Mouse (Mus musculus): Measurements from ENCODE around the gene Mknk2.
"Not testable (repeated sequence)": the region's sequence is repeated elsewhere in the genome, so short reads cannot be mapped to it uniquely, and the experiment has no call there.

Mknk2 gene

DNA sequence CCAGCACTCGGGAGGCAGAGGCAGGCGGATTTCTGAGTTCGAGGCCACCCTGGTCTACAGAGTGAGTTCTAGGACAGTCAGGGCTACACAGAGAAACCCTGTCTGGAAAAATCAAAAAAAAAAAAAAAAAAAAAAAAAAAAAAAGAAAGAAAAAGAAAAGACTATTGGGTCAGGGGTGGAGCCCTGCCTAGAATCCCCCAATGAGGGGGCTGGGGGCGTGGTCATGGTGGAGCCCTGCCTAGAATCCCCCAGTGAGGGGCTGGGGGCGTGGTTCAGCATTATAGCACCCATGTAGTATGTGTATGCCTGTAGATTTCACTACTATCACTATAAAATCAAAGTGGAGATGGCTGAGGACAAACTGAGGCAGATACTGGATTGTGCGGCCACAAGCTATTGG, 28.0 kb downstream of the Mknk2 start:
- not testable (repeated sequence) for DNase-seq

DNA sequence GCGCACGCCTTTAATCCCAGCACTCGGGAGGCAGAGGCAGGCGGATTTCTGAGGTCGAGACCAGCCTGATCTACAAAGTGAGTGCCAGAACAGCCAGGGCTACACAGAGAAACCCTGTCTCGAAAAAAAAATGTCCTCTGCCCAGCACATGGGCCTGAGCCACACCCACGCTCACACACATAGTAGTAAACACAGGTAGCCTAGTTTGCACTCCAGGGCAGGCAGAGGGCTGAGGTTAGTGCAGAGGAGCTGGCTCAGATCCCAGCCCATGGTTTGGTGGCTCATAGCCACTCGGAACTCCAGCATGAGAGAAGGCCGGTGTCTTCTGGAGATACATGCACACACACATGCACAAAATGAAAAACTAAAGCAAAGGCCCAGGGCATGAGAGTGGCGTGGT, 31.0 kb downstream of the Mknk2 start:
- DNase-seq: no peak

DNA sequence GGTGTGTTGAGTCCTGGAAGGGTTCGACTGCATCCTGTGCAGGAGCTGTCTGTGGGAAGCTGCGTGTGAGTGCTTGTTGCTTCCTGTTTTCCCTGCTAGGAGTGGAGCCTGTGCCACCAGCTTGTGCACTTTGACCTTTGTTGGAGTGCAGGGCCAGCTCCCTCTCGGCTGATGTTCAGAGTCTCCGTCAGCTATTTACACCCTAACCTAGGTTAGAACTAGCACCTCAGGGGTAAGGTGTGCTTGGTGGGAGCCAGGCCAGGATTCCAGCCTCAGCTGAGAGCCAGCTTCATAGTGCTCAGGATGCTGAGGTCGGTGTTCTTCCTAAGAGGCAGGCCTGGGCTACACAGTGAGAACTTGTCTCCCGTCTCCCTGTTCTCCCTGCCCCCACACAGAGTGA, 42.6 kb downstream of the Mknk2 start:
- DNase-seq: no peak

DNA sequence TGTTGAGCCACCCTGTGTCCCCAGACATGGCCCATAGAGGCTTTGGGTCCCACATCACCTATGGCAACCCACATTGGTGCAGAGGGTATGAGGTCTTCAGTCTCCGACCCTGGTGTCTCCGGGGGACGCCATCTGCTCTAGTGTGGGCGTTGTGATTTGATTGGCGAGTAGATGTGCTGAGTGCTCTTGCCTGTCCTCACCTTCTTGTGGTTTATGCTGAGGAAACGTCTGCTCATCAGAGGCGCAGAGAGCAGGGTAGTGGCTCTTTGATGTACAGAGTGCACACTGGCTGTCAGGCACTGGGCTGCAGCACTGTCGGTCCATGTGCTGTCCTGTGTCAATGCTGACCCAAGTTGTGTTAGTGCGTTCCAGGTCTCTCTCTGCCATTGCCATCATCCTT, 49.0 kb downstream of the Mknk2 start:
- no peak for DNase-seq

DNA sequence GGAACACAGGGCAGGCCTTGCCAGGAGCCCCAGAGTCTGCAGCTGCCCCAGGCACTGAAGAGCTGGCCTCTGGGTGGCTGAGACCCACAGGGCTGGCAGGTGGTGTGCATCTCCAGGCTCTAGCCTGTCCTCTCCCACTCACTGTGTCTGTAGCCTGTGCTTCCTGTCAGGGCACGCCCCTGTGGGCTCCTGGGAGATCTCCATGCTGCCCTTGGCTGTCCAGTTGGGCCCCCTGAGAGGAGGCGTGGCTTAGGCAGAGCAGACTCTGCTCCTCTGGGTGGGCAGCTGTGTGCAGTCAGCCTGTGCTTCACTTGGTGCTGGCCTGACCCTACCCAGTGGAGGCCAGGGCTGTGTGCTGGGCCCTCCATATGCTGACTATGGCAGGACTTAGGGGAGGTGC, 50.2 kb downstream of the Mknk2 start:
- DNase-seq: peak; percentile 83 to 91

DNA sequence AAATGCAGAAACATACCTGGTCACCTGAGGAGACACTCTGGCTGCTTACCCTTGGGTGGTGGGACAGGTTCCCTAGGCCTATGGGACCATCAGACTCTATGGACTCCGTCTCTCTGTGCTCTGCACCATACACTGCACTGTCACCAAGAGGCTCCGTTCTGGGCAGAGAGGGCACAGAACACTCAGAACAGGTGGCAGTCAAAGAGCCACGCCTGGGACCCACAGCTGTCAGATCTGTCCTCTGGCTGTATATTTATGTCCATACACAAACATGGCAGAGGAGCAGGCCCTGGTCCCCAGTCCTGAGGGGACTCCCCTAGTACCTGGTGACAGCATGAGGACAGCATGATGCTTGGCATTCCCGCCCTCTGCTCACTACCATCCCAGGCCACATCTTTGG, 52.1 kb downstream of the Mknk2 start:
- no peak for DNase-seq

DNA sequence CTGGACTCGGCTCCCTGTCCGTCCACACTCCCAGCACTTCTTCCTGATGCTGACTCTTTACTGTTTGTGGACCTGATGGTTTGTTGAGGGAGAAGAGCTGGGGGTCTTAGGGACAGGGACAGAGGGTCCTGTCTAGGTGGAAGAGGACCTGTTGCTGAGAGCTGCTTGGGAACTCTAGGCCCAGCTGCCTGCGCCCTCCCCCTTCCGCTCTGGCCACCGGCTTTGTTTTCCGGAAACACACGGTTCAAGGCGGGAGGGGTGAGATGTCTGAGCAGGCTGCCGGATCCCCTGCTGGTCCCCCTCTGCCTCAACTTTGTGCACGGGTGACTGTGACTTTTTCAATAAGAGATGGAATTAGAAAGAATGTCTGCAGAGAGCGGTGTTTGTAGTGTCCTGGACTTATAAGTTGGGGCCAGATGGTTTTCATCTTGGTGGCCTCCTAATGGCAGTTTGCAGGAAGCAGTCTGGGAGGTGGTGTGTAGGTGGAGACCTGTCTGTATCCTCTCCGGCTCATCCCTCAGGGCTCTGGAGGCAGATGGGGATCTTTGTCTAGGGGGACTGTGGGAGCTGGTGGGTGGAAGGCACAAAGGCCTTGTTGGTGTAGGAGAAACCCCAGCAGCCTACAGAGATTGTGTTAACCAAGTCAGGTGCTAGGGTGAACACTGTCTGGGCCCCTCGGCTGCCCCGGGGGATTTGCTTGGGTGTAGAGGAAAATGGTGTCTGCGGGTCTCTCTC, 54.3 kb downstream of the Mknk2 start:
- peak; percentile 79 to 85 for DNase-seq

DNA sequence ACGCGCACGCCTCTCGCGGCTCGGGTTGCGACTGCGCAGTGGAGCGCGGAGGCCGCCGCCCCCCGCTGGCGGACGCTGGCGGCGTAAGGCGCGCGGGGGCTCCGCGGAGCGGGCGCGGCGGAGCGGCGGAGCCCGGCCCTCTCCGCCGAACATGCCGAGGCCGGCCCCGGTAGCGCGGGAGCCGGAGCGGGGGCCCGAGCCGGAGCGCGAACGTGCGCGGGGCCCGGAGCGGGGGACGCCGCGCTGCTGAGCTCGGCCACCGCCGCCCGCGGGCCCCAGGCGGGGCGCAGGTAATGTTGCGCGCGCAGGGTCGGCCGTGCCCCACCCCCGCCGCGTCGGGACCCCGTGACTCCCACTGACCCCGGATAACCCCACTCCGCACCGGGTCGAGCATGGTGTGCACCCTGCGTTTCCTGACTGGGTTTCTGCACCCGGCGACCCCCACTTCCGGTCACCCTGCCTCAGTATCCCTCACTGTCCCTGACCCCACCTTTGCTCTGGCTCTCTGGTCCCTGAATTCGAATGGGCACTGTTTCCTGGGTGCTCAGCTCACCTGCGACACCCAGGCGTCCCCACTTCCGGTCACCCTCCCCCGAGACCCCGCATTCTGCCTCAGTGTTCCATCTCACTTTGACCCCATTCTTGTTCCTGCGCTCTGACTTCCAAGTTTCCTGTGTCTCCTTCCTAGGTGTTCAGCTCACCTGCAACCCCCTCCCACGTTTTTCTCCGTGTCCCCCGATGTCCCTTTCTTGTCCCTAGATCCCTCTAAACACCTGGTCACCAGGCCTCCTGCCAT, 55.1 kb downstream of the Mknk2 start, which contains the start of gene Csnk1g2:
Gene Csnk1g2 (plus strand): TSS at position 178 of the 796 bp plus-strand sequence.
- DNase-seq: peak; percentile 65 to 78

DNA sequence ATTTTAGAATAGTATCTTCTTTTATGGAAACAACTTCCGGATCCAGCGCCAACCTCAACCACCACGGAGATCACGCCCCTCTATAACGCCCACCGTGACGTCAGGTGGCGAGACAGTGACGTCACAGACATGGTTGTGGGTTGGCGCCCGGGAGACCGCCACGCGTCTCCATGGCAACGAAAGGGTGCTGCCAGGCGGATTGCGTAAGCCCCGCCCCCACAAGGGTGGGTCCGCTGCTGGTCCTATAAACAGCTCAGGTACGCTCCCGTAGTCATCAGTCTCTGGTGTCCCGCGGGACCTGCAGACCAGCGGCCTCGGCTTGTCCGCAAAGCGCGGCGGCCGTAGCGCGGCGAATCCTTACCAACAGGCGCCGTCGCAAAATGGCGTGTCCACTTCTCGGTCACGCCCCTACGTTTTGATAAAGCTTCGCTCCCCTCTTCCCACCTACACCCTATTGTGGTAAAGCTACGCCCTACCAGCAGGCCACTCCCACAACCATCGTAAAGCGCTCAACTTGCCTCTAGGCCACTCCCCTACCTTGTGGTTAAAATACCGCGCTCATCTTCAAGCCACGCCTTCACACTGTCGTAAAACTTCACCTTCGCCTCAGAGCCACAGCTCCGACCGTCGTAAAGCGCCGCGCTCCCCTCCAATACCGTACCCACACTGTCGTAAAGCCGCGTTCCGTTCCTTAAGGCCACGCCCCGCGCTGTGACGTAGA, 55.8 kb downstream of the Mknk2 start:
- DNase-seq: peak; percentile 100

DNA sequence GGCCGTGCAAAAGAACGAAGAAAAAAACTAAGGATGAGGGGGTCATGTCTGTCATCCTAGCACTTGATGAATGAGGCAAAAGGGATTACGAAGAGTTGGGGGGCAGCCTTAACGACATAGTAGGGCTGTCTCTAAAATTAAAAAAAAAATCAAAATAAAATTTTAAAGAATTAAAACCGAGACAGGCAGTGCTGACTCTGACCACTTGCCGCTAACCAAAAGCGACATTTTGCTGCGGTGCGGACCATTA, 56.3 kb downstream of the Mknk2 start:
- no peak for DNase-seq

DNA sequence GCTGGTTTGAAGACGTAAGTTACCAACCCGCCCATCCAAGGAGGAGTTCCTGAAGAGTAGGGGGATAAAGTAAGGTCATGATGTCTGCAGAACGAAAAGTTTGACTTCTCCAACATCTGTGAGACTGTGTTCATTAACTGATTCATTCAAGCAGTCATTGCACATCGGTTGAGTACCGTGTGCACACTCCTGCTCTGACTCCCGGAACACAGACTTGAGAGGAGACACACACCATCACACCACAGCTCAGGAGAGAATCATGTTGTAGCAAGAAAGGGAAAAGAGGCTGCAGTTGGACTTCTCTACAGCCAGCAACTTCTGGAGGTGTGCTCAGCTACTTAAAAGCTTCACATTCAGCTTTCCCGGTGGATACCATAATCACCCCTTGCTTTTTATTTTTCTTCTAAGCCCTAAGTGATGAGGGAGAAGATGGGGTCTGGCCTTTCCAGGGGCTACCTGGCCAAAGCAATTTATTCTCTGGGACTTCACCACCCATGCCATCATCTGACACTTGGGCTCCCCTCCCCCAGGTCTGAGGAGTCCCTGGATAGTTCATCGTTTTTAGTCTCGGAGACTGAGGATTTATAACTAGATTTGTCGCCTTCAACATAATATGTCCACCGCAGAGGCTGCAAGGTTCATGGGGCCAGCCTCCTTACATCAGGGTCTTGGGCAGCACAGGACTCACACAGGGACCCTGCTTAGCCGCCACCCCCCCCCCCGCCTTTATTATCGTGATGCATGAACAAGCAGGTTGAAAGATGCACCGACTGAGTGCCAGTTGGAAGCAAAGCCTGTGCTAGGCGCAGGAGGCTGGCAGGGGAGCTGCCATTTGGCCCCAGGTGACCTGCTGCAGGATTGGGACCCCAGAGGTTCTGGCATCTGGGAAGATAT, 56.9 kb downstream of the Mknk2 start:
- no peak for DNase-seq

DNA sequence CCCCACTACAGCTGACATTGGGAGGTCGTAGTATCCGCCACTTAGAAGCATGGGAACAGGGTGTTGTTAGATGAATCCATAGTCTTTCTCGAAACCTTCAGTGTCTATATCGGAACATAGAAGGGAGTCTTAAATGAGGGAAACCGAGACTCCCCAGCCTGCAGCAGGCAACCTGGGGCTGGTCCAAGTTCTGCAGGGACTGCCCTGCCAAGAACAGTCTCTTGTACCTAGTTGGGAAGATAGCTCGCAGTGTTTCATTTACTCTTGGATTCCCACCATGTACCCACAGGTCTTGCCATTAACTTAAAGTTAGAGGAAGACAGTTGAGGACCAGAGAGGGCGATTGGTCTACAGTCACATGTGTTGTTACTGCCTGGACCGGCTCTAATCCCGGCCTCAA, 57.5 kb downstream of the Mknk2 start:
- no peak for DNase-seq

DNA sequence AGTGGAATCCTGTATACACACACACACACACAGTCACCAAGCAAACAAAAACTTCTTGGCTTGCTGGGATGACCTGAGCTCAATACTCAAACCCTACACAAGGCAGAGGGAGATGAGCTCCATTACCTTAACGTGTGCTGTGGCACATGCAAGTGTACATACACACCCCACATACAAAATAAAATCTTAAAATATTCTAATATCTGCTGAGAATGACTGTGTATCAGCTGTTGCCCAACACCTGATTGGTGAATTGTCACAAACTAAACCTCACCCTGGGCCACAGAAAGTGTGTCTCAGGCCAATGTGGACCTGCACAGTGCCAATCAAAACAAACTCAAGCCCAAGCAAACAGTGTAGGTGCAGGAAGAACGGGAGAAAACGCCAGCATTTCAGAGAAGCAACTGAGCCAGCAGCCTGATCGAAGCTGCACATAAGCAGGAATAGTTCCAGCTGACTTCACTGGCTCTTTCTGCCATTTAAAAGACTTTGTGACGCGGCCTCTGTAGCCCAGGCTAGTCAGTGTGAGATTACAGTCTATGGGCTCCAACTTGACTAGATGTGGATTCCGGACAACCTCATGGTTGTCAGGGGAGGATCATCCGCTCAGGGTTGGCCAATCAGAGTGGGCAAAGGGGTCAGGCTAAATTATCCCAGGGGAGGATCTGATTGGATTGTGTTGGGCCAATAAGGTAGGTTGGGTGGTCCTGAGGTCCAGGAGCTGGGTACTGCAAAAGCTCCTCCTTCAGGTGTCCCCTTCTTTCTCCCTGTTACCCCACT, 58.3 kb downstream of the Mknk2 start:
- no peak for DNase-seq

DNA sequence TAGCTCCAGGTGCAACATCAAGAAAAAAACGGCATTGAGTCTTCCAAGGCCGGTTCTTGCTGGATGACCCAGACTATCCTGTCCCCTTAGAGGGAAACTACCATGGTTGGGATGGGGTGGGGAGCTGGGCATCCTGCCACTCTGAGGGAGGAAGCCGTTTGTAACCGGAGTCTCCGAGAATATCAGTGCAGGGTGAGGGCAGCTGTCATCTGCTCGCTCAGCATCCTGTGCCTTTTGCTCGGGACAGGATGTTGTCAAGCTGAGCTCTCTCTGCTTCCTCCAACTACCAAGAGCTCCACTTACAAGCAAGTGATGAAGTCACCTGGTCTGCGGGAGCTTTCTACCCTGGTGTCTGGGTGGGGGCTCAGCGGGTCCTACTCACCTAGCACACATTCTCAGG, 59.7 kb downstream of the Mknk2 start:
- DNase-seq: peak; percentile 55 to 73
